Mouse (Mus musculus) limb, embryonic 10.5 days (tissue): ENCODE measurements around the gene Galns. TPM values are rescaled to one million over a fixed set of nuclear protein-coding genes. Genes with fewer than 3 reads are reported as not detected.

Source experiments
- DNase-seq: peaks from one replicate; pipeline ENCODE4 v3.0.0-alpha.2; 2017; ENCODE audit warnings: low spot score
- H3K27ac ChIP-seq: fragments of 300-500 bp; sonication (generic); 2 replicates; pipeline ENCODE4 v1.5.1; 2016; ENCODE audit warnings: mild to moderate bottlenecking
- H3K27me3 ChIP-seq: fragments of 300-500 bp; sonication (generic); 2 replicates; pipeline ENCODE4 v1.6.1; 2016; ENCODE audit warnings: low read depth, mild to moderate bottlenecking; ENCODE audit not compliant: poor library complexity, severe bottlenecking
- H3K36me3 ChIP-seq: fragments of 300-500 bp; sonication (generic); 2 replicates; pipeline ENCODE4 v1.6.1; 2016; ENCODE audit warnings: mild to moderate bottlenecking, moderate library complexity
- H3K4me1 ChIP-seq: fragments of 300-500 bp; sonication (generic); 2 replicates; pipeline ENCODE4 v1.6.1; 2016
- H3K4me3 ChIP-seq: fragments of 300-500 bp; sonication (generic); 2 replicates; pipeline ENCODE4 v1.5.1; 2016; ENCODE audit warnings: mild to moderate bottlenecking, moderate library complexity
- H3K9me3 ChIP-seq: fragments of 300-500 bp; sonication (generic); replicated peaks from 2 replicates; pipeline ENCODE4 v1.6.1; 2016; ENCODE audit warnings: mild to moderate bottlenecking
- WGBS: fragments of 180-500 bp; shearing (Covaris S2); methylation state at CpG from one replicate; pipeline ENCODE4 v1.1.7; 2016; 5-methylcytosine and 5-hydroxymethylcytosine counted together
- polyA plus RNA-seq: library from polyadenylated mRNA; unstranded; fragments of >200 nt; fragmentation: Nextera tagmentation; extraction: Ambion mirVana; gene quantifications from 2 replicates; pipeline ENCODE4 v1.2.1, GENCODE M21; 2016

The Galns gene
- polyA plus RNA-seq, 1 experiment from 2014 or later, result 5.7 TPM

GRCm38 (mm10) chr8:122610209-122610608 lies 1.1 kb downstream of the Galns start:
- Histone ChIP-seq H3K27ac (no peak overlapping the region), H3K9me3 (no peaks in the 10 kb centered on the region), H3K4me1 (peaks cover 27% of the 10 kb centered on the region), H3K36me3 (peaks cover 14% of the 10 kb centered on the region), H3K27me3 (no peaks in the 10 kb centered on the region), H3K4me3 (peak overlapping the region; percentile 82; the same call in 1 of the 2 replicates)
- 70% methylated on average over 4 of the region's 4 CpGs for WGBS
- no peak for DNase-seq

- Histone ChIP-seq H3K4me3 (no peak overlapping the region), H3K27ac (no peak overlapping the region), H3K4me1 (peaks cover 14% of the 10 kb centered on the region), H3K9me3 (no peaks in the 10 kb centered on the region), H3K36me3 (no peaks in the 10 kb centered on the region), H3K27me3 (no peaks in the 10 kb centered on the region)
- DNase-seq, result no peak
- WGBS, result 93% methylated on average over 11 of the region's 12 CpGs
These were observed 4.5 kb downstream of the Galns start for GRCm38 (mm10) chr8:122606810-122607209.

GRCm38 (mm10) chr8:122605367-122605766 lies 5.9 kb downstream of the Galns start:
- no peak overlapping the region for H3K27ac ChIP-seq
- 79% methylated on average over 4 of the region's 4 CpGs for WGBS
- H3K36me3 ChIP-seq, result no peaks in the 10 kb centered on the region
- H3K27me3 ChIP-seq, result no peaks in the 10 kb centered on the region
- no peak overlapping the region for H3K4me3 ChIP-seq
- DNase-seq, result no peak
- no peaks in the 10 kb centered on the region for H3K9me3 ChIP-seq
- H3K4me1 ChIP-seq, result peaks cover 2% of the 10 kb centered on the region

- H3K9me3 ChIP-seq, result no peaks in the 10 kb centered on the region
- H3K4me3 ChIP-seq, result no peak overlapping the region
- no peaks in the 10 kb centered on the region for H3K27me3 ChIP-seq
- DNase-seq, result no peak
- WGBS, result 51% methylated on average over 1 of the region's 1 CpGs
- no peaks in the 10 kb centered on the region for H3K36me3 ChIP-seq
- no peak overlapping the region for H3K27ac ChIP-seq
- no peaks in the 10 kb centered on the region for H3K4me1 ChIP-seq
These were observed 6.6 kb downstream of the Galns start for GRCm38 (mm10) chr8:122604640-122605039.

- no peak for DNase-seq
- Histone ChIP-seq H3K9me3 (no peaks in the 10 kb centered on the region), H3K36me3 (0 out of 2 replicates have a peak, but pooled peaks cover 5% of the 10 kb centered on the region), H3K27me3 (no peaks in the 10 kb centered on the region), H3K27ac (no peak overlapping the region), H3K4me1 (peaks cover 5% of the 10 kb centered on the region), H3K4me3 (no peak overlapping the region)
- WGBS, result 96% methylated on average over 9 of the region's 9 CpGs
These were observed 10.6 kb downstream of the Galns start for GRCm38 (mm10) chr8:122600666-122601065.

- Histone ChIP-seq H3K36me3 (0 out of 2 replicates have a peak, but pooled peaks cover 5% of the 10 kb centered on the region), H3K4me1 (peaks cover 40% of the 10 kb centered on the region), H3K4me3 (no peak overlapping the region), H3K9me3 (no peaks in the 10 kb centered on the region), H3K27ac (no peak overlapping the region), H3K27me3 (no peaks in the 10 kb centered on the region)
- WGBS, result 57% methylated on average over 4 of the region's 4 CpGs
- no peak for DNase-seq
These were observed 15.2 kb downstream of the Galns start for GRCm38 (mm10) chr8:122596031-122596430.

GRCm38 (mm10) chr8:122593783-122594507 lies 17.3 kb downstream of the Galns start:
- H3K4me1 ChIP-seq, result peaks cover 40% of the 10 kb centered on the region
- no peak for DNase-seq
- 80% methylated on average over 19 of the region's 19 CpGs for WGBS
- H3K36me3 ChIP-seq, result 0 out of 2 replicates have a peak, but pooled peaks cover 5% of the 10 kb centered on the region
- 0 out of 2 replicates have a peak overlapping the region, but pooled peaks have one; percentile 37 for H3K27ac ChIP-seq
- H3K4me3 ChIP-seq, result no peak overlapping the region
- H3K9me3 ChIP-seq, result no peaks in the 10 kb centered on the region
- H3K27me3 ChIP-seq, result no peaks in the 10 kb centered on the region

- Histone ChIP-seq H3K27me3 (no peaks in the 10 kb centered on the region), H3K27ac (0 out of 2 replicates have a peak overlapping the region, but pooled peaks have one; percentile 37), H3K36me3 (0 out of 2 replicates have a peak, but pooled peaks cover 4% of the 10 kb centered on the region), H3K4me3 (no peak overlapping the region), H3K9me3 (no peaks in the 10 kb centered on the region), H3K4me1 (peaks cover 40% of the 10 kb centered on the region)
- DNase-seq, result no peak
- 64% methylated on average over 12 of the region's 12 CpGs for WGBS
These were observed 18.0 kb downstream of the Galns start for GRCm38 (mm10) chr8:122593240-122593639.

- WGBS, result 88% methylated on average over 10 of the region's 10 CpGs
- H3K4me3 ChIP-seq, result no peak overlapping the region
- no peaks in the 10 kb centered on the region for H3K27me3 ChIP-seq
- no peaks in the 10 kb centered on the region for H3K36me3 ChIP-seq
- H3K4me1 ChIP-seq, result peaks cover 41% of the 10 kb centered on the region
- no peaks in the 10 kb centered on the region for H3K9me3 ChIP-seq
- DNase-seq, result no peak
- H3K27ac ChIP-seq, result peak overlapping the region; percentile 20
These were observed 24.5 kb downstream of the Galns start for GRCm38 (mm10) chr8:122586749-122587148.

GRCm38 (mm10) chr8:122586171-122586570 lies 25.1 kb downstream of the Galns start:
- H3K4me3 ChIP-seq, result no peak overlapping the region
- peak overlapping the region; percentile 48; the same call in 1 of the 2 replicates for H3K27ac ChIP-seq
- H3K9me3 ChIP-seq, result no peaks in the 10 kb centered on the region
- H3K4me1 ChIP-seq, result peaks cover 44% of the 10 kb centered on the region
- H3K36me3 ChIP-seq, result no peaks in the 10 kb centered on the region
- no peak for DNase-seq
- H3K27me3 ChIP-seq, result no peaks in the 10 kb centered on the region
- 56% methylated on average over 7 of the region's 7 CpGs for WGBS

- H3K4me1 ChIP-seq, result peaks cover 51% of the 10 kb centered on the region
- H3K27ac ChIP-seq, result peak overlapping the region; percentile 48
- H3K4me3 ChIP-seq, result no peak overlapping the region
- no peaks in the 10 kb centered on the region for H3K36me3 ChIP-seq
- WGBS, result 64% methylated on average over 14 of the region's 14 CpGs
- no peaks in the 10 kb centered on the region for H3K27me3 ChIP-seq
- no peaks in the 10 kb centered on the region for H3K9me3 ChIP-seq
- DNase-seq, result no peak
These were observed 25.8 kb downstream of the Galns start for GRCm38 (mm10) chr8:122585411-122585891.

GRCm38 (mm10) chr8:122584981-122585380 lies 26.3 kb downstream of the Galns start:
- Histone ChIP-seq H3K9me3 (no peaks in the 10 kb centered on the region), H3K27ac (peak overlapping the region; percentile 48), H3K4me1 (peaks cover 55% of the 10 kb centered on the region), H3K4me3 (no peak overlapping the region), H3K36me3 (no peaks in the 10 kb centered on the region), H3K27me3 (no peaks in the 10 kb centered on the region)
- WGBS, result 89% methylated on average over 9 of the region's 9 CpGs
- DNase-seq, result no peak

- Histone ChIP-seq H3K27ac (peak overlapping the region; percentile 26), H3K27me3 (no peaks in the 10 kb centered on the region), H3K36me3 (no peaks in the 10 kb centered on the region), H3K4me1 (peaks cover 78% of the 10 kb centered on the region), H3K9me3 (no peaks in the 10 kb centered on the region), H3K4me3 (no peak overlapping the region)
- no peak for DNase-seq
- WGBS, result 32% methylated on average over 15 of the region's 15 CpGs
These were observed 30.3 kb downstream of the Galns start for GRCm38 (mm10) chr8:122580926-122581325.
